Mouse (Mus musculus): Measurements from ENCODE around the gene Vps11. TPM values are rescaled to one million over a fixed set of nuclear protein-coding genes. Genes with fewer than 3 reads are reported as not detected.

The Vps11 gene
- polyA plus RNA-seq, 2 experiments, result 9.7 to 11.5 TPM

- TF ChIP-seq EP300 (IDR thresholded peaks at IDR 0.05; ENCODE audit: low read depth) (no peak), CTCF (IDR thresholded peaks at IDR 0.05; ENCODE audit: low read depth) (no peak)
- no peak overlapping the region for H3K9ac ChIP-seq (replicated peaks)
Measured at GRCm38 (mm10) chr9:44347621-44348020, 13.8 kb downstream of the Vps11 start.

GRCm38 (mm10) chr9:44347166-44347565, 14.3 kb downstream of the Vps11 start:
- no peak for DNase-seq (ENCODE audit: low read depth in 3 of 3, low spot score in 3 of 3)
- TF ChIP-seq EP300 (IDR thresholded peaks at IDR 0.05; ENCODE audit: low read depth), result no peak
- TF ChIP-seq CTCF (IDR thresholded peaks at IDR 0.05; ENCODE audit: low read depth), result no peak
- Histone ChIP-seq H3K36me3 (replicated peaks; ENCODE audit: control insufficient read depth, insufficient read depth, low read depth) (peaks cover 31% of the 10 kb centered on the region), H3K9ac (replicated peaks) (no peak overlapping the region), H3K9me3 (ENCODE audit: control insufficient read depth, low read length) (no peaks in the 10 kb centered on the region), H3K4me1 (replicated peaks; ENCODE audit: control insufficient read depth in 2 of 2, insufficient read depth in 2 of 2, low read length in 1 of 2) (peaks cover 12 to 14% of the 10 kb centered on the region in 2 experiments), H3K27ac (no peak overlapping the region), H3K4me2 (ENCODE audit: low read depth) (no peak overlapping the region), H3K27me3 (ENCODE audit: control insufficient read depth, insufficient read depth, low read length) (no peaks in the 10 kb centered on the region), H3K4me3 (ENCODE audit: insufficient read depth in 1 of 2, low read depth in 2 of 2, low read length in 2 of 2) (no peak overlapping the region)
- ATAC-seq (ENCODE audit: insufficient read depth), result no peak
- 88% methylated on average over 9 of the region's 9 CpGs for WGBS (ENCODE audit: insufficient replicate concordance)

More at GRCm38 (mm10) chr9:44347621-44348020, 13.8 kb downstream of the Vps11 start:
- Histone ChIP-seq H3K4me2 (ENCODE audit: low read depth) (no peak overlapping the region), H3K27ac (no peak overlapping the region), H3K4me3 (ENCODE audit: insufficient read depth in 1 of 2, low read depth in 2 of 2, low read length in 2 of 2) (no peak overlapping the region), H3K27me3 (ENCODE audit: control insufficient read depth, insufficient read depth, low read length) (no peaks in the 10 kb centered on the region), H3K9me3 (ENCODE audit: control insufficient read depth, low read length) (no peaks in the 10 kb centered on the region), H3K4me1 (replicated peaks; ENCODE audit: control insufficient read depth in 2 of 2, insufficient read depth in 2 of 2, low read length in 1 of 2) (peaks cover 10% of the 10 kb centered on the region in 2 experiments), H3K36me3 (replicated peaks; ENCODE audit: control insufficient read depth, insufficient read depth, low read depth) (peaks cover 36% of the 10 kb centered on the region)
- DNase-seq (ENCODE audit: low read depth in 3 of 3, low spot score in 3 of 3), result no peak
- WGBS (ENCODE audit: insufficient replicate concordance), result 77% methylated on average over 4 of the region's 4 CpGs
- no peak for ATAC-seq (ENCODE audit: insufficient read depth)

GRCm38 (mm10) chr9:44345570-44346433, 15.7 kb downstream of the Vps11 start:
- no peak overlapping the region for H3K4me3 ChIP-seq (ENCODE audit: insufficient read depth in 1 of 2, low read depth in 2 of 2, low read length in 2 of 2)
- DNase-seq (ENCODE audit: low read depth in 3 of 3, low spot score in 3 of 3) (no peak), ATAC-seq (ENCODE audit: insufficient read depth) (no peak)
- H3K9me3 ChIP-seq (ENCODE audit: control insufficient read depth, low read length), result no peaks in the 10 kb centered on the region
- peak overlapping the region; percentile 100; the same call in 1 of the 2 replicates for H3K27ac ChIP-seq
- no peak overlapping the region for H3K9ac ChIP-seq (replicated peaks)
- WGBS (ENCODE audit: insufficient replicate concordance), result 75% methylated on average over 6 of the region's 6 CpGs
- H3K4me1 ChIP-seq (replicated peaks; ENCODE audit: control insufficient read depth in 2 of 2, insufficient read depth in 2 of 2, low read length in 1 of 2), result peaks cover 12 to 14% of the 10 kb centered on the region in 2 experiments
- H3K36me3 ChIP-seq (replicated peaks; ENCODE audit: control insufficient read depth, insufficient read depth, low read depth), result peaks cover 42% of the 10 kb centered on the region
- TF ChIP-seq CTCF (IDR thresholded peaks at IDR 0.05; ENCODE audit: low read depth) (no peak), EP300 (IDR thresholded peaks at IDR 0.05; ENCODE audit: low read depth) (no peak)
- H3K4me2 ChIP-seq (ENCODE audit: low read depth), result no peak overlapping the region
- no peaks in the 10 kb centered on the region for H3K27me3 ChIP-seq (ENCODE audit: control insufficient read depth, insufficient read depth, low read length)

DNA sequence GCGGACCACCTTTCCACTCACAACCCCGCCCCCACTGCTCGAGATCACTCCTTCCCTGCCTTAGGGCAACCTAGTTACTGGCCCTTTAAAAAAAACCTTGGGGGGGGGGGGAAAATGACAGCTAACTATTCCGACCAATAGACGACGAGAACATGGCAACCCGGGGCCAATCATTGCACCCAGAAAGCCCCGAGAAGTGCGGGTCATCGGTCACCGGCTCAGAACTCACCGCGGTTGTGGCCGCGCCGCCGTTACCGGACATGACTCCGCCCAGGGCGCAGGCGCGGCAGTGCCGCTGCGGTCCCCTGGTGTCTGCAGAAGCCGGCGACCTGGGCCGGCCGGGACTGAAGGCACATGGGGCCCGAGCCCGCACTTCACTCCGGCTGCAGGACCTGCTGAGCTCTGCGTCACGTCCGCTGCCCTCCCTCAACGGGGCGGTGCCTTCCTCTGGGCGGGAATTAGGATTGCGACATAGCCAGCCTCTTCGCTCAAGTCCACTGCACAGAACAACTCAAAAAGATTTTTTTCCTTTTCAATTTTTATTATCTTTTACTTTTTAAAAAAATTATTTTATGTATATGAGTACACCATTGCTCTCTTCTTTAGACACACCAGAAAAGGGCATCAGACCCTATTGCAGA, 17.6 kb downstream of the Vps11 start, which contains the start of gene Hmbs:
Gene Hmbs (minus strand): TSS at position 448 of the 641 bp plus-strand sequence.
- Histone ChIP-seq H3K9me3 (ENCODE audit: control insufficient read depth, low read length) (no peaks in the 10 kb centered on the region), H3K27me3 (ENCODE audit: control insufficient read depth, insufficient read depth, low read length) (no peaks in the 10 kb centered on the region), H3K9ac (replicated peaks) (peak within 1 kb of the TSS; percentile 96), H3K27ac (peak within 1 kb of the TSS; percentile 100), H3K36me3 (replicated peaks; ENCODE audit: control insufficient read depth, insufficient read depth, low read depth) (peaks cover 48% of the 10 kb centered on the region), H3K4me2 (ENCODE audit: low read depth) (peak within 1 kb of the TSS; percentile 98), H3K4me1 (replicated peaks; ENCODE audit: control insufficient read depth in 2 of 2, insufficient read depth in 2 of 2, low read length in 1 of 2) (peaks cover 12 to 16% of the 10 kb centered on the region in 2 experiments), H3K4me3 (ENCODE audit: insufficient read depth in 1 of 2, low read depth in 2 of 2, low read length in 2 of 2) (peak within 1 kb of the TSS; percentile 95 to 98)
- TF ChIP-seq EP300 (IDR thresholded peaks at IDR 0.05; ENCODE audit: low read depth) (no peak), CTCF (IDR thresholded peaks at IDR 0.05; ENCODE audit: low read depth) (no peak)
- WGBS (ENCODE audit: insufficient replicate concordance), result under 1% methylated on average over 39 of the region's 39 CpGs
- ATAC-seq (ENCODE audit: insufficient read depth), result peak; percentile 82
- peak; percentile 85 to 91 (median 89) for DNase-seq (ENCODE audit: low read depth in 3 of 3, low spot score in 3 of 3)

DNA sequence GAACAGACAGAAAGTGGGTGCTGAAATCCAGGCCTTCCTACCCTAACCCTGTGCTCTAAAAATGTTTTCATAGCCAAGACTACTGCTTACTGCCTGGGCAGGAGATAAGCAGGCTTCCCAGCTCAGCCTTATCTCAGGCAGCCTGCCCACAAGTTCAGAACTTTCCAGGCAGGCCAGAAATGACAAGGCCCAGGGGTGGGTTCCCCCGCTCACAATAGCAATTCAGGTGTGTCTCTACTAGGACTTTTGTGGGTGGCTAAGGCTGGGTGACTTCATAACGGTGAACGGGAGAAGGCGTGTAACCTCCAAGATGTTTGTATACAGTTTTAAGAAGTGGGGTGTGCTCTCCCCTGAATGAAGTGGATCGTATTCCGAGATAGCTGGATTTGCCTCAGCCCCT, 18.2 kb downstream of the Vps11 start:
- 0% methylated on average over 6 of the region's 6 CpGs for WGBS (ENCODE audit: insufficient replicate concordance)
- DNase-seq (ENCODE audit: low read depth in 3 of 3, low spot score in 3 of 3), result peak; percentile 80 to 88 (median 87)
- H3K9me3 ChIP-seq (ENCODE audit: control insufficient read depth, low read length), result no peaks in the 10 kb centered on the region
- TF ChIP-seq CTCF (IDR thresholded peaks at IDR 0.05; ENCODE audit: low read depth) (no peak), EP300 (IDR thresholded peaks at IDR 0.05; ENCODE audit: low read depth) (peak; percentile 95)
- peak overlapping the region; percentile 100 for H3K27ac ChIP-seq
- H3K36me3 ChIP-seq (replicated peaks; ENCODE audit: control insufficient read depth, insufficient read depth, low read depth), result peaks cover 48% of the 10 kb centered on the region
- peak overlapping the region; percentile 98 for H3K4me2 ChIP-seq (ENCODE audit: low read depth)
- H3K9ac ChIP-seq (replicated peaks), result peak overlapping the region; percentile 96
- H3K4me3 ChIP-seq (ENCODE audit: insufficient read depth in 1 of 2, low read depth in 2 of 2, low read length in 2 of 2), result peak overlapping the region; percentile 95 to 98
- no peaks in the 10 kb centered on the region for H3K27me3 ChIP-seq (ENCODE audit: control insufficient read depth, insufficient read depth, low read length)
- peaks cover 12 to 16% of the 10 kb centered on the region in 2 experiments for H3K4me1 ChIP-seq (replicated peaks; ENCODE audit: control insufficient read depth in 2 of 2, insufficient read depth in 2 of 2, low read length in 1 of 2)
- ATAC-seq (ENCODE audit: insufficient read depth), result peak; percentile 78
